Mouse (Mus musculus): ENCODE measurements around the gene Tns4. TPM values are rescaled to one million over a fixed set of nuclear protein-coding genes. Genes with fewer than 3 reads are reported as not detected.

The Tns4 gene
- 1.4 and 1.5 TPM in 2 replicates for polyA plus RNA-seq (2015; fragmentation: Nextera tagmentation; extraction: Ambion mirVana)

DNA sequence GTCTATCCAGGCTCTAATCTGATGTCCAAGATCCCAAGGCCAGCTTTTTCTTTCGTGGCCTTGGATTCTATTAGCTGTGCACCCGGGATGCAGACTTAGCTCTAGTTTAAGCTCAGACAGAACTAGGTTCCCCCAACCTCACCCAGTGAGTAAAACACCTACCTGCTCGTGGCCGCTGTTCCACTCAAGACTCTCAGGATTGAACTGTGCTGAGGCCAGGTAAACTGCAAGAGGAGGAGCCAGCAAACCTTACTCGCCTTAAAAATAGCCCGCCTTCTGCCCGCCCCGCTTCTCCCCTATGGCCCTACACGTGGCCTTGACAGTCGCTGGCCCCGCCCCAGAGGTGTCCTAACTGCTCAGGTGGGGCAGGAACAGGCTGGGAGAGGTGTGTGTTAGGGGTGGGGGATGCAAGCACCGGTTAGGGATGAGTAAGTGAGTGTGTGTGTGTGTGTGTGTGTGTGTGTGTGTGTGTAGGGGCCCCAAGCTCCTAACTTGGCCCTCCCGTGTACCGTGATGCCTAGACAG is at the start of gene Tns4:
Gene Tns4, minus strand, starts transcription at position 230 of the 525 bp plus-strand sequence.
- Histone ChIP-seq H3K27ac (no peak within 1 kb of the TSS), H3K27me3 (replicated peaks) (no peaks in the 10 kb centered on the region), H3K4me3 (replicated peaks) (peak within 1 kb of the TSS; percentile 11; the same call in 1 of the 2 replicates), H3K4me1 (0 out of 2 replicates have a peak, but pooled peaks cover 4% of the 10 kb centered on the region), H3K9ac (no peak within 1 kb of the TSS), H3K9me3 (no peaks in the 10 kb centered on the region), H3K36me3 (no peaks in the 10 kb centered on the region), H3K4me2 (peak within 1 kb of the TSS; percentile 21)
- ATAC-seq (ENCODE audit: insufficient read depth, low FRiP score, low read depth): peak; percentile 48; the same call in 1 of the 2 replicates
- WGBS: 58% methylated on average over 14 of the region's 14 CpGs

- Histone ChIP-seq H3K27me3 (replicated peaks) (no peaks in the 10 kb centered on the region), H3K4me3 (replicated peaks) (no peak overlapping the region), H3K27ac (no peak overlapping the region), H3K9ac (no peak overlapping the region), H3K36me3 (no peaks in the 10 kb centered on the region), H3K4me1 (peaks cover 47% of the 10 kb centered on the region), H3K9me3 (no peaks in the 10 kb centered on the region), H3K4me2 (no peak overlapping the region)
- 72% methylated on average over 4 of the region's 4 CpGs for WGBS
- no peak for ATAC-seq (ENCODE audit: insufficient read depth, low FRiP score, low read depth)
Observed at GRCm38 (mm10) chr11:99137385-99137784, 48.3 kb upstream of the Tns4 start.

GRCm38 (mm10) chr11:99136961-99137360 is 47.9 kb upstream of the Tns4 start:
- H3K4me2 ChIP-seq: no peak overlapping the region
- 71% methylated on average over 4 of the region's 4 CpGs for WGBS
- no peak overlapping the region for H3K9ac ChIP-seq
- no peak for ATAC-seq (ENCODE audit: insufficient read depth, low FRiP score, low read depth)
- H3K27ac ChIP-seq: no peak overlapping the region
- no peaks in the 10 kb centered on the region for H3K36me3 ChIP-seq
- H3K4me3 ChIP-seq (replicated peaks): no peak overlapping the region
- H3K9me3 ChIP-seq: no peaks in the 10 kb centered on the region
- H3K4me1 ChIP-seq: peaks cover 47% of the 10 kb centered on the region
- no peaks in the 10 kb centered on the region for H3K27me3 ChIP-seq (replicated peaks)

GRCm38 (mm10) chr11:99136361-99136760 is 47.3 kb upstream of the Tns4 start:
- Histone ChIP-seq H3K4me1 (peaks cover 48% of the 10 kb centered on the region), H3K4me3 (replicated peaks) (no peak overlapping the region), H3K9ac (no peak overlapping the region), H3K9me3 (no peaks in the 10 kb centered on the region), H3K36me3 (no peaks in the 10 kb centered on the region), H3K27me3 (replicated peaks) (no peaks in the 10 kb centered on the region), H3K27ac (no peak overlapping the region), H3K4me2 (no peak overlapping the region)
- 53% methylated on average over 3 of the region's 3 CpGs for WGBS
- no peak for ATAC-seq (ENCODE audit: insufficient read depth, low FRiP score, low read depth)

DNA sequence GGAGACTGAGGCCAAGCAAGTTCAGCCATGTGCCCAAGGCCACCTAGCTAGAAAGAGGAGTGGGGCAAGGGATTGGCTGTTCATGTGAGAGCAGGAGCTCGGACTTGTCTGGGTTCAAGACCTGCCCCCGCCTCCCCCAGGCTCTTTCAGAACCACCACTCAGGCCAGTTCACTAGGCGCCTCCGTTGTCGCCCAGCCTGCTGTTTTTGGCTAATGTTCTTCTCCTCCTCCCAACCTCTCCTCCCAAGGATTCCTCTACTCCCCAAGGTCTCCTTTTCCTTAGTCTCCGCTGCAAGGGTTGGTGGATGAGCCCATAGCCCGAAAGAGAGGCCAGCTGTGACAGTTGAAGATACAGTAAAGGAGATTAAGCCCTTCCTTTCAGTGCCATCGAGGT is 45.9 kb upstream of the Tns4 start:
- H3K4me1 ChIP-seq: peaks cover 49% of the 10 kb centered on the region
- H3K36me3 ChIP-seq: no peaks in the 10 kb centered on the region
- H3K4me2 ChIP-seq: no peak overlapping the region
- H3K4me3 ChIP-seq (replicated peaks): no peak overlapping the region
- no peaks in the 10 kb centered on the region for H3K9me3 ChIP-seq
- H3K27ac ChIP-seq: peak overlapping the region; percentile 87
- no peaks in the 10 kb centered on the region for H3K27me3 ChIP-seq (replicated peaks)
- whole genome bisulfite sequencing: 60% methylated on average over 8 of the region's 8 CpGs
- no peak overlapping the region for H3K9ac ChIP-seq
- ATAC-seq (ENCODE audit: insufficient read depth, low FRiP score, low read depth): no peak

DNA sequence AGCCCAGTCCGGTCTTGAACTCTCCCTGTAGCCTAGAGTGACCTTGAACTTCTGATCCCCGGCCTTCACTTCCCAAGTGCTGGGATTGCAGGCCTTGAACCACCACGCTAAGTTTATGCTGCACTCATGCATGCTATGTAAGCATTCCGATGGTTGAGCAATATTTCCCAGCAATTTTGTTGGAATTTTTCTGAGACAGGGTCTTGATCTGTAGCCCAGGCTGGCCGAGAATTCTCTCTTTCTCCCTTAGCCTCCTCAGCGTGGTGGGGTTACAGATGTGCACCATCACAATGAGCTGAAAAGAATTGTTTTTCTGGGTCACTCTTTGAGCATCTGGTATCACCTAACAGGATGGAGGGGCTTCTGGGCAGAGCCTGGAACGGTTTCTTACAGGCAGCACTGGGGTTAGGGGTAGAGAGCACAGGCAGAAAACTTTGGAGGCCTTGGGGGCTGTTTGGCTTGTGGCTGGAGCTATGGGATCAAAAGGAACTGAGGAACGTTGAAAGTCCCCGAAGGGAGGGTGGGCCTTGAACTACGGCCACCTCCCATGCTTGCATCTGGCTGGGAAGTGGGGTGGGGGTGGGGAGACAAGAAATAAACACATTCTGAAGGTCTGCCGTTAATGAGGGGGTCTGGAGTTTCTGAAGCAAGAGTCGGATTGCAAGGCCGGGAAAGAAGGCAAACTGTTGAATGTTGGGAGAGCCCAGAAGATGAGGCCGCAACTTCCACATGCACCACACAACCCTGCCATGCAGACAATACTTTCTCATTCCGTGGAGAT is 45.4 kb upstream of the Tns4 start:
- WGBS: 38% methylated on average over 15 of the region's 15 CpGs

GRCm38 (mm10) chr11:99133285-99133897 is 44.3 kb upstream of the Tns4 start:
- Histone ChIP-seq H3K27me3 (replicated peaks) (no peaks in the 10 kb centered on the region), H3K9ac (no peak overlapping the region), H3K9me3 (no peaks in the 10 kb centered on the region), H3K4me2 (no peak overlapping the region), H3K27ac (peak overlapping the region; percentile 77), H3K36me3 (no peaks in the 10 kb centered on the region), H3K4me3 (replicated peaks) (no peak overlapping the region), H3K4me1 (peaks cover 41% of the 10 kb centered on the region)
- ATAC-seq (ENCODE audit: insufficient read depth, low FRiP score, low read depth): no peak
- 12% methylated on average over 5 of the region's 5 CpGs for WGBS

More for the DNA sequence above, 45.4 kb upstream of the Tns4 start:
- Histone ChIP-seq H3K4me1 (peaks cover 47% of the 10 kb centered on the region), H3K9ac (no peak overlapping the region), H3K36me3 (no peaks in the 10 kb centered on the region), H3K4me3 (replicated peaks) (no peak overlapping the region), H3K27me3 (replicated peaks) (no peaks in the 10 kb centered on the region), H3K27ac (peak overlapping the region; percentile 87), H3K4me2 (no peak overlapping the region), H3K9me3 (no peaks in the 10 kb centered on the region)
- no peak; the same call in 1 of the 2 replicates for ATAC-seq (ENCODE audit: insufficient read depth, low FRiP score, low read depth)

GRCm38 (mm10) chr11:99132091-99132730 is 43.1 kb upstream of the Tns4 start:
- peak; percentile 67 for ATAC-seq (ENCODE audit: insufficient read depth, low FRiP score, low read depth)
- Histone ChIP-seq H3K4me2 (peak overlapping the region; percentile 42), H3K27ac (peak overlapping the region; percentile 86), H3K9me3 (no peaks in the 10 kb centered on the region), H3K4me1 (peaks cover 51% of the 10 kb centered on the region), H3K27me3 (replicated peaks) (no peaks in the 10 kb centered on the region), H3K36me3 (no peaks in the 10 kb centered on the region), H3K9ac (no peak overlapping the region), H3K4me3 (replicated peaks) (peak overlapping the region; percentile 9; the same call in 1 of the 2 replicates)
- 3% methylated on average over 11 of the region's 11 CpGs for WGBS

- no peaks in the 10 kb centered on the region for H3K27me3 ChIP-seq (replicated peaks)
- 31% methylated on average over 12 of the region's 12 CpGs for WGBS
- ATAC-seq (ENCODE audit: insufficient read depth, low FRiP score, low read depth): no peak
- H3K4me2 ChIP-seq: peak overlapping the region; percentile 42; the same call in 1 of the 2 replicates
- H3K4me1 ChIP-seq: peaks cover 57% of the 10 kb centered on the region
- H3K9me3 ChIP-seq: no peaks in the 10 kb centered on the region
- no peaks in the 10 kb centered on the region for H3K36me3 ChIP-seq
- H3K27ac ChIP-seq: no peak overlapping the region
- H3K4me3 ChIP-seq (replicated peaks): no peak overlapping the region
- no peak overlapping the region for H3K9ac ChIP-seq
Observed at GRCm38 (mm10) chr11:99131463-99131840, 42.3 kb upstream of the Tns4 start.

- Histone ChIP-seq H3K9me3 (no peaks in the 10 kb centered on the region), H3K27ac (no peak overlapping the region), H3K4me3 (replicated peaks) (no peak overlapping the region), H3K27me3 (replicated peaks) (no peaks in the 10 kb centered on the region), H3K36me3 (no peaks in the 10 kb centered on the region), H3K9ac (no peak overlapping the region), H3K4me1 (peaks cover 60% of the 10 kb centered on the region), H3K4me2 (no peak overlapping the region)
- 52% methylated on average over 5 of the region's 5 CpGs for WGBS
- no peak for ATAC-seq (ENCODE audit: insufficient read depth, low FRiP score, low read depth)
Observed at GRCm38 (mm10) chr11:99130736-99131462, 41.8 kb upstream of the Tns4 start.

- H3K36me3 ChIP-seq: no peaks in the 10 kb centered on the region
- peaks cover 56% of the 10 kb centered on the region for H3K4me1 ChIP-seq
- 48% methylated on average over 2 of the region's 2 CpGs for WGBS
- H3K27me3 ChIP-seq (replicated peaks): no peaks in the 10 kb centered on the region
- no peak overlapping the region for H3K9ac ChIP-seq
- H3K9me3 ChIP-seq: no peaks in the 10 kb centered on the region
- no peak for ATAC-seq (ENCODE audit: insufficient read depth, low FRiP score, low read depth)
- H3K4me3 ChIP-seq (replicated peaks): no peak overlapping the region
- no peak overlapping the region for H3K4me2 ChIP-seq
- no peak overlapping the region for H3K27ac ChIP-seq
Observed at GRCm38 (mm10) chr11:99129287-99129686, 40.2 kb upstream of the Tns4 start.

Data from stomach, embryonic 15.5 days (tissue).